Mouse (Mus musculus) adrenal gland, adult (tissue): ENCODE results near the gene Rapgef4.

ENCODE experiments used
- DNase-seq, 2 experiments: peaks; one replicate each; pipeline ENCODE4 v3.0.0; 2022 to 2023; ENCODE audit warnings: low spot score in 1 of 2; ENCODE audit not compliant: inconsistent age in 2 of 2

Gene Rapgef4

DNA sequence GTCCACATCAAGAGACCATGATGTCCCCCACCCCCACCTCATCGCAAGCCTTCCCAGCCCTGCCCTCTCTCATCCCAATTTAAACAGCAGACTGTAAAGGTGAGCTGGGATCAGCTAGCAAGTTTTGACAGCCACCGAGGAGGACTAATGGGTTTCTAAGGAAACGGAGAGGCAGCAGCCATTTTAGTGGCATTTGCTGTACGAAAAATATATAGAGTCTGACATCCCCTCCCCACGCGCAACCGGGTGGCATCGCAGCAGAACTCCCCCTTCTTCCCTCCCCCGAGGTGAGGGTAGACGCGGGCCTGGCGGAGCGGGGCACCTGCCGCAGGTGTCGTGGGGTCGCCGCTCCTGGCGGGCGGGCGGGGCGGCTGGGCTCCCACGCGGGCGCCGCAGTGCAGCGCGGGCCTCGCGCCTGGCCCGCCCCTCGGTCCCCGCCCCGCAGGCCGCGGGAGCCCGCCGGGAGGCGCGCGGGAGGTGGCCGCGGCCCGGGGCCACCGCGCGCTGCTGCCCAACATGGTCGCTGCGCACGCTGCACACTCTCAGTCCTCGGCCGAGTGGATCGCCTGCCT, at the start of gene Rapgef4:
TSS of gene Rapgef4 (plus strand) at position 470 of the 572 bp plus-strand sequence.
- DNase-seq = peak; percentile 55 to 76

- no peak for DNase-seq
Measured at GRCm38 (mm10) chr2:71934046-71934445, 47.0 kb upstream of the Rapgef4 start.

- DNase-seq = no peak
Measured at GRCm38 (mm10) chr2:71936711-71937110, 44.3 kb upstream of the Rapgef4 start.

- no peak for DNase-seq
Measured at GRCm38 (mm10) chr2:71937649-71938308, 43.3 kb upstream of the Rapgef4 start.

DNA sequence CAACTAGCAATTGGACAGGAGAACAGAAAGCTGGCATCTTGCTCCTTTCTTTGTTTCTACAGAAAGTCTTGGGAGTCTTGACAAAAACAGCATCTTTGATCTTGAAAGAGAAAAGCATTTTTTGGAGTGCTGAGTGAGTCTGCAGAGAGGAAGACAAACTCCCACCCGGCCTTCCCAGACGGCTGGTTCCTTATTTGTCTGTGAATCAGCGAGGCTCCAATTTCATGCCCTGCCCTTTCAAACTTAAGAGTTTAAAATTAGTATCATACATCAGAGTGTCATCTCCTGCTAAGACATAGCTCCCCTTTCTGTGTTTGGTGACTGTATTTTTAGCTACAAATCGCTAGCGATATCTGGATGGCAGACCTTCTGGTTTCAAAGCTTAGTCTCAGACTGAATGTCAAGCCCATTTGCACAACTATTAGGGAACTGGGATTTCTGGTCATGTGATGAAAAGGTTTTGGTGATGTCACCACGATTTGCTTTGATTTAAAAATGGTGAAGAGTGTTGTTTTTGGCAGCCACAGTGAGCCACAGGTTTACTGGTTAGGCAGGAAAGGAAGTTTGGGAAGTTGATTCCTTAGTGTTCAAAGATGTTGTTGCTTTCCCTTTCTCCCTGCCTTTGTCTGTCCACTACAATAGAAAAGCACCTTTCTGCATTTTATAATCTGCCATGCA, 42.2 kb upstream of the Rapgef4 start:
- DNase-seq = no peak

GRCm38 (mm10) chr2:71941005-71941720, 39.9 kb upstream of the Rapgef4 start:
- no peak for DNase-seq

DNA sequence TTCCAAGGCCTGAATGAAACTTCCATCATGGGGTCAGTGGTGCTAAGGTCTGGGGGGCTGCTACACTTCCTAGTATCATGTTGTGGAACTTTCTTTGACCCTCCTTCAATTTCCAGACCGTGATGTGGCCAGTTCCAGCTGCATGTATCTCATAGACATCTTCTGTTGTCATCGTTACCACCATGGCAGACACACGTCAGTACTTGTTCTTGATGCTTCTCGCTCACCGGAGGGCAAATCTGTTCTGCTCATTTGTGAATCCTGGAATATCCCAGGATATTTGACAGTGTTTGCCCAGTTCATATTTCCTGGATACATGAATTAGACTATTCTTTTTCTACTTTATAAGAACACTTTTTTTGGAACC, 39.3 kb upstream of the Rapgef4 start:
- no peak for DNase-seq

DNA sequence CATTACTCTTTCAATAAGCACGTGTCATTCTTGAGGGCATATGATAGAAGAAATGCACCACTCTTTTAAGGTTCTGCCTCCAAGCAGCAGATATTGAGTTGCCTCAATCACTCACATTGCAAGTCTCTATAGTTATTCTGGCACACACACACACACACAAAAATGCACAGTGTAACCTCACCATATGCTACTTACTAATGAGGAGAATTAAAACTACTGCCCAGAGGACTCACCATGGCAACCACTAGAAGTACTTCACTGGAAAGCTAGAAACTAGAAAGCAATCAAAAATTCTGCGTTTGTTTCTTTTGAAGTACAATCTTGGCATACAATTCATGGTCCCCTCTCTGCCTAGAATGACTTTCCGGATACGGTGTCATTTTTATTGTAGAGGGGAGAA, 29.8 kb upstream of the Rapgef4 start:
- DNase-seq = no peak

- DNase-seq = peak; percentile 61 to 81
Measured at GRCm38 (mm10) chr2:71955637-71956036, 25.4 kb upstream of the Rapgef4 start.

DNA sequence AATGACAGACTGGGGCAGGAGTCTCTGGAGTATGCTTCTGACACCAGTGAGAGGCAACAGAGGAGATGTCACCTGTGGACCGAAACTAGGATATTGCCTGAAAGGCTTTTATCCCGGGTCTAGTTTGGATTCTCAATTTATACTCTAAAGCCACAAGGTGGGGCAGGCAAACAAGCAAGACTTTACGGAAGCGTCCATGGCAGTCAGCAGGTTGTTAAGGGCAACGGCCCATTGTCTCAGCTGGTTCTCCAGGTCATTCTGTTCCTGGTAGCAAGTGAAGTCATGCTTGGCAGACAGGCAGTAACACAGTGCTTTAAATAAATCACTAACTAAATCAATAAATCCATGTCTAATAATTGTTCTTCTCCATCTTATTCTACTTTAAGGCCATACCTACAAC, 24.6 kb upstream of the Rapgef4 start:
- no peak for DNase-seq

DNA sequence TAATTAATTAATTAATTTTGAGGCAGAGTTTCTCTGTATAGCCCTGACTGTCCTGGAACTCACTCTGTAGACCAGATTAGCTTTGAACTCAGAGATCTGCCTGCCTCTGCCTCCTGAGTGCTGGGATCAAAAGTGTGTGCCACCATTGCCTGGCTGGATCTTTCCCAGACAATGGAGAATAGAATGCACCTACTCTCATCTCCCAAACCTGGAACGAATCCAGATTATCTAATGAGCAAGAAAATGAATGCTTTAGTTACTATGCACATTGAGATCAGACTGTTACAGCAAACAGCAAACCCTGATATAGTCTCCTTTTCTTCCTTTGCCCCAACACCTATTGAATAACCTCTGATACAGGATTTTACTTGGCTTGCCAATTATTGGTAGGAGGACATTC, 23.1 kb upstream of the Rapgef4 start:
- DNase-seq = no peak

DNA sequence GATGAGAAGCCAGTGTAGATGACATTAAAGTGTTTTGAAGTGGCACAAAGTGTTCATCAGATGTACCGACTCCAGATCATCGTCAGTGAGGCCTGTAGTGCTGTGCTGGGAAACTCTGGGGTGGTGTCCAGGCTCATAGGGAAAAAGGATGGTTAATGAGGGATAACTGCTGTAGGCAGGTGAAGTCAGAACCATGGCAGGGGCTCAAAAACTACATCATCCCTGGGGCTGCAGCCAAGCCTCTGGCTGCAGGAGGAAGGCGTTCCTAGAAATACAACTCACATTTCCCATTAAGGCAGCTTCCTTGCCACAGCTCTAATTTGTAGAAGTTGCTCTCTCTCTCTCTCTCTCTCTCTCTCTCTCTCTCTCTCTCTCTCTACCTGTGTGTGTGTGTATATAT, 22.6 kb upstream of the Rapgef4 start:
- peak; percentile 45 to 57 for DNase-seq

GRCm38 (mm10) chr2:71964216-71964615, 16.8 kb upstream of the Rapgef4 start:
- DNase-seq = no peak

- DNase-seq = peak; percentile 62 to 89
Measured at GRCm38 (mm10) chr2:71965476-71965875, 15.6 kb upstream of the Rapgef4 start.

DNA sequence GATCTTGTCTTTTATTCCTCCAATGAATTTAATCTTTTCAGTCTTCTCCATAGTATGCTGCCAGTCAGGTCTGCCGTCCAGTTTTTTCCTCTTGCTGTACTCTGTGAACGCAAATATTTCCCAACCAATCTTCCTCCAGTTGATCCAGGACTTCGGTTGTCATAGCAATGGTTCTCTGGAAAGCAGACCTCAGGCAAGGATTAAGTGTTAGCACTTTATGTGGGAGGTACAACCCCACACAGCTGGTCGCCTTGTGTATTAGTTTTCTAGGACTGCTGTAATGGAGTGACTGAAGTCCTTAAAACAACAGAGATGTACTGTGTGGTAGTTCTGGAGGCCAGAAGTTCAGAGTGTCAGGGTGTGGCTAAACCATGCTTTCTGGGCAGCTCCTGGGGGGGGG, 14.3 kb upstream of the Rapgef4 start:
- DNase-seq = no peak

- DNase-seq = no peak
Measured at GRCm38 (mm10) chr2:71967855-71968254, 13.2 kb upstream of the Rapgef4 start.

- no peak for DNase-seq
Measured at GRCm38 (mm10) chr2:71973646-71974045, 7.4 kb upstream of the Rapgef4 start.

DNA sequence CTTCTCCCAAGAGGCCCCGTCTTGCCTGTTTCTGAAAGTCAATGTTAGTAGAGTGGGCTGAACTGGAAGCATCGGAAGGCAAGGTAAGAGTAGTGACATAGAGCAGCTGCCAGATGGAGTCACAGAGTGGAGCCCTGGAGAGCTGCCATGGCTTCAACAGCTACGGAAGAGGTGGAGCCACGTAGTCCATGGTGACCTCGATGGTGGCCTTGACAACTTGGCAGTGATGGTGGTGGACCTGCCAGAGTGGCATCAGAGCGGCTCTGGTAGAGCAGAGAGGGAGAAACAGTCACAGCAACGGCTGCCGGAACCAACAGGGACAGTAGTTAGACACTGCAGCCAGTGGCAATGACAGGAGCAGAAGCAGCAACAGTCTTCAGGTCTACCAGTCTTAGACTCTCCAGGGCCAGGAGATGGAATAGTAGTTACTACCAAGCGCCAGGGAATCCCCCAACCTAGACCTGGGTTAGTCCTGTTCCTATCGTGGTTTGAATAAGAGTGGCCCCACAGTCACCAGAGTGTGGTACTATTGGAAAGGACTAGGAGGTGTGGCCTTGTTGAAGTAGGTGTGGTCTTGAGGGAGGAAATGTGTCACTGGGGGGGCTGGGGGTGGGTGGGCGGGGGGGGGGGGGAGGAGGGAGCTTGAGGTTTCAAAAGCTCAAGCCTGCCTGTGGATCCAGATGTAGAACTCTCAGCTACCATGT, 6.7 kb upstream of the Rapgef4 start:
- DNase-seq = peak; percentile 83 to 88

GRCm38 (mm10) chr2:71979981-71980380, 1.1 kb upstream of the Rapgef4 start:
- DNase-seq = peak; percentile 70 to 77

DNA sequence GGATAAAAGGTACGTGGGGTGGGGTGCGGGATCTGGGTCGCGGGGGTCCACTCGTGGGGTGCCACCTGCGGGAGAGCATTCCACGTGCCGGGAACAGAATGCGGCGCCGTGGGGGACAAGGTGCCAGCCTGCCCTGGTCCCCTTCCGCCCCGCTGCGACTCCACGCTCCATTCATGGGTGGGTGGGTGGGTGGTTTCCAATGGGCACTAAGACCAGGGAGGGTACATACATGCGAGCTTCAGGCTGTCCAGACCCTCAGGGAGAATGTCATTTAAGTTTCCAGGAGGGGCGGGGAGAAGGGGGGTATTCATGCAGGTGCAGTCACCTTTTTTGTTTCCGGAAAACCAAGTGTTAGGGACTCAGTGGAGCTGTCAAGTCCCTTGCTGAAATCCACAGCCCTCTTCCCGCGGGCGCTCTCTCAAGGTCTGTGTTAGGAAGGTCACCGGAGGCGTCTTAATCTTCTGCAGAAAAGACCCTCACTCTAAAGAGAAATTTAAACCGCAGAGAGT, 357 bp downstream of the Rapgef4 start:
- DNase-seq = peak; percentile 28 to 64

- no peak for DNase-seq
Measured at GRCm38 (mm10) chr2:71981896-71982295, 856 bp downstream of the Rapgef4 start.
